Mouse (Mus musculus) limb, embryonic 10.5 days (tissue): ENCODE data around the gene Pard3. TPM values are rescaled to one million over a fixed set of nuclear protein-coding genes. Genes with fewer than 3 reads are reported as not detected.

Source experiments
- DNase-seq: peaks from one replicate; pipeline ENCODE4 v3.0.0-alpha.2; 2017; ENCODE audit warnings: low spot score
- H3K27ac ChIP-seq: fragments of 300-500 bp; sonication (generic); 2 replicates; pipeline ENCODE4 v1.5.1; 2016; ENCODE audit warnings: mild to moderate bottlenecking
- H3K27me3 ChIP-seq: fragments of 300-500 bp; sonication (generic); 2 replicates; pipeline ENCODE4 v1.6.1; 2016; ENCODE audit warnings: low read depth, mild to moderate bottlenecking; ENCODE audit not compliant: poor library complexity, severe bottlenecking
- H3K36me3 ChIP-seq: fragments of 300-500 bp; sonication (generic); 2 replicates; pipeline ENCODE4 v1.6.1; 2016; ENCODE audit warnings: mild to moderate bottlenecking, moderate library complexity
- H3K4me1 ChIP-seq: fragments of 300-500 bp; sonication (generic); 2 replicates; pipeline ENCODE4 v1.6.1; 2016
- H3K4me3 ChIP-seq: fragments of 300-500 bp; sonication (generic); 2 replicates; pipeline ENCODE4 v1.5.1; 2016; ENCODE audit warnings: mild to moderate bottlenecking, moderate library complexity
- H3K9me3 ChIP-seq: fragments of 300-500 bp; sonication (generic); replicated peaks from 2 replicates; pipeline ENCODE4 v1.6.1; 2016; ENCODE audit warnings: mild to moderate bottlenecking
- WGBS: fragments of 180-500 bp; shearing (Covaris S2); methylation state at CpG from one replicate; pipeline ENCODE4 v1.1.7; 2016; 5-methylcytosine and 5-hydroxymethylcytosine counted together
- polyA plus RNA-seq: library from polyadenylated mRNA; unstranded; fragments of >200 nt; fragmentation: Nextera tagmentation; extraction: Ambion mirVana; gene quantifications from 2 replicates; pipeline ENCODE4 v1.2.1, GENCODE M21; 2016

Gene Pard3
- polyA plus RNA-seq, 1 experiment from 2014 or later, result 34.8 TPM

- no peak overlapping the region for H3K4me3 ChIP-seq
- 38% methylated on average over 5 of the region's 5 CpGs for WGBS
- H3K4me1 ChIP-seq, result peaks cover 46% of the 10 kb centered on the region
- peak overlapping the region; percentile 58 for H3K27ac ChIP-seq
- no peaks in the 10 kb centered on the region for H3K27me3 ChIP-seq
- no peaks in the 10 kb centered on the region for H3K9me3 ChIP-seq
- DNase-seq, result no peak
- H3K36me3 ChIP-seq, result peaks cover 9% of the 10 kb centered on the region; the same call in 1 of the 2 replicates
These were observed 262.1 kb downstream of the Pard3 start for GRCm38 (mm10) chr8:127325749-127326148.

DNA sequence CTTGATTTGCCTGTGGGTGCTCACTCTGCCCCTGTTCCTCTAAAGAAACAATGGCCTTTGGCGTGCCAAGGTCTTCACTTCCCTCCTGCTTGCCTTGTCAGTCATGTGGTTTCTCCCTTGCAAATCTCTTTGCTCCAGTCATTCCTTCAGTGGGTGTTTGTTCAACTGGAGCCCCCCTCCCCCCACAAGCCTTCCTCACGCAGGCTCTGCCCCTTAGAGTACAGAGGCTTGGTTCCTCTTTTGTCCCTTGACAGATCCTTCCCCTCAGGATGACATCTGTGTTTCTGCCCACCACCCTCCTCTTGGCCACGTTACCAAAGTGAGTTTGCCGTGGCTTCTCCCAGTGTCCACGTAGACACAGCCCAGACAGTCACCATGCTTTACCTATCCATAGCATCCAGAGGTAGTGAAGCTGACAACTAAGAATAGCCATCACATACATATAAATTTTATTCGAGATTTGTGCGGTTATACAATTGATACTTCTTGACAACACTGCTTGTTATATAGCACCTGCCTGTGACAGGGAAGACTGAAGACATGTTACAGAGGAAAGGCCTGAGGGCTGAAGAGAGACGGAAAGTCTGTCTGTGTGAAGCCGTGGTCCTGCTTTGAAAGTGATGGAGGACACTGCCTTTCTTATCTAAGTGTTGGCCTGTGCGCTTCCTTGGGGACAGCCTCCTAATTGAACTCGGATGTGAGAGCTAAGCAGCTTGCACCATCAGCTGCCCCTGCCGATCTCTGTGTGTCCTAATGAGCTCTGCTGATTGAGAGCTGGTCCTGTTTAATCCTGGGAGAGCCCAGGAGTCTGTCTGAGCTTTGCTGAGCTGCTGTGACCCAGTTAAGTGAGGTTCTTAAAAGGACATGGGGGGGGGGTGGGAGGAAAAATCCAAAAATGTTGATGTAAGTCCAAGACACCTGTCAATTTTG lies 266.8 kb downstream of the Pard3 start:
- H3K27ac ChIP-seq, result peak overlapping the region; percentile 26; the same call in 1 of the 2 replicates
- no peaks in the 10 kb centered on the region for H3K36me3 ChIP-seq
- no peak for DNase-seq
- 50% methylated on average over 12 of the region's 12 CpGs for WGBS
- no peaks in the 10 kb centered on the region for H3K9me3 ChIP-seq
- H3K27me3 ChIP-seq, result no peaks in the 10 kb centered on the region
- no peak overlapping the region for H3K4me3 ChIP-seq
- H3K4me1 ChIP-seq, result peaks cover 40% of the 10 kb centered on the region

DNA sequence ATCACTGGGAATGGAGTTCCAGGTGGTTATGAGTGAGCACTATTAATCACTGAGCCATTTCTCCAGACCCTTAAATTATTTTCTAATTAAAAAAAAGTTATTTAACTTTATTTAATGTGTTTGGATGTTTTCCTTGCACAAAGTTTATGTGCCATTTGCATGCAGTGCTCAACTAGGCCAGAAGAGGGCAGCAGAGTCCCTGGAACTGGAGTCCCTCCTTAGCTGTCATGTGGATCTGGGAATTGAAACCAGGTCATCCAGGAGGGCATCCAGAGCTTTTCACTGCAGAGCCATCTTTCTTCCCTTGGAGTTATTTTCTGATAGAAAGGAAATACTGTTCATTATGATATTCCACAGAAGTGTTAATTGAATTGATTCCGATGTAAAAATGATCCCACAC lies 268.1 kb downstream of the Pard3 start:
- Histone ChIP-seq H3K9me3 (no peaks in the 10 kb centered on the region), H3K4me3 (no peak overlapping the region), H3K36me3 (no peaks in the 10 kb centered on the region), H3K4me1 (peaks cover 28% of the 10 kb centered on the region), H3K27me3 (no peaks in the 10 kb centered on the region), H3K27ac (no peak overlapping the region)
- WGBS, result 97% methylated on average over 1 of the region's 1 CpGs
- peak; percentile 73 for DNase-seq

- no peak for DNase-seq
- no peaks in the 10 kb centered on the region for H3K27me3 ChIP-seq
- peaks cover 7% of the 10 kb centered on the region; the same call in 1 of the 2 replicates for H3K36me3 ChIP-seq
- 98% methylated on average over 1 of the region's 1 CpGs for WGBS
- no peak overlapping the region for H3K4me3 ChIP-seq
- H3K9me3 ChIP-seq, result no peaks in the 10 kb centered on the region
- H3K27ac ChIP-seq, result no peak overlapping the region
- H3K4me1 ChIP-seq, result peaks cover 14% of the 10 kb centered on the region
These were observed 271.5 kb downstream of the Pard3 start for GRCm38 (mm10) chr8:127335216-127335615.

DNA sequence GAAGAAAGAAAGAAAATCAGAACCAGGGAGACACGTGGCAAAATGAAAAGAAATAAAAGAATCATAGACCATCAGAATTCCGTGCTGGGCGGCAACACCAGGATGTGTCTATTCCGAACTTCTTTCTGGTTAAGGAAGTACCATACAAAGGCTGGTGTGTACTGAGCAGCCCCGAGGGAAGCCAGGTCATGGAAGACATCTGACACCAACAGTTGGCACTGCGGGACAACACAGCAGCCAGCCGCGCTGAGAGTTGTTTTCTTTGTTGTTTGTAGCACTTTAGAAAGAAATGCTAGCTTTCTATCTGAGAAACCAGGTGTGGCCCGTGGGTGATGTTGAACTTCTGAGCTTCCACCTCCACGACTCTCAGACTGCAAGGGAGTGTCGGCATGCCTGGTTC lies 274.5 kb downstream of the Pard3 start:
- H3K36me3 ChIP-seq, result peaks cover 7% of the 10 kb centered on the region; the same call in 1 of the 2 replicates
- H3K27me3 ChIP-seq, result no peaks in the 10 kb centered on the region
- H3K4me1 ChIP-seq, result peaks cover 5% of the 10 kb centered on the region; the same call in 1 of the 2 replicates
- no peaks in the 10 kb centered on the region for H3K9me3 ChIP-seq
- WGBS, result 91% methylated on average over 11 of the region's 11 CpGs
- H3K4me3 ChIP-seq, result no peak overlapping the region
- no peak overlapping the region for H3K27ac ChIP-seq
- DNase-seq, result no peak

GRCm38 (mm10) chr8:127341046-127341445 lies 277.4 kb downstream of the Pard3 start:
- H3K4me1 ChIP-seq, result no peaks in the 10 kb centered on the region
- no peak for DNase-seq
- H3K27ac ChIP-seq, result no peak overlapping the region
- no peaks in the 10 kb centered on the region for H3K9me3 ChIP-seq
- WGBS, result 88% methylated on average over 7 of the region's 7 CpGs
- no peaks in the 10 kb centered on the region for H3K27me3 ChIP-seq
- H3K4me3 ChIP-seq, result no peak overlapping the region
- H3K36me3 ChIP-seq, result peaks cover 7% of the 10 kb centered on the region; the same call in 1 of the 2 replicates

- WGBS, result 70% methylated on average over 2 of the region's 2 CpGs
- H3K9me3 ChIP-seq, result no peaks in the 10 kb centered on the region
- DNase-seq, result no peak
- no peak overlapping the region for H3K4me3 ChIP-seq
- H3K4me1 ChIP-seq, result no peaks in the 10 kb centered on the region
- no peak overlapping the region for H3K27ac ChIP-seq
- peaks cover 7% of the 10 kb centered on the region; the same call in 1 of the 2 replicates for H3K36me3 ChIP-seq
- H3K27me3 ChIP-seq, result no peaks in the 10 kb centered on the region
These were observed 279.4 kb downstream of the Pard3 start for GRCm38 (mm10) chr8:127343115-127343514.

- no peak for DNase-seq
These were observed 280.7 kb downstream of the Pard3 start for GRCm38 (mm10) chr8:127344421-127344820.

GRCm38 (mm10) chr8:127345912-127346423 lies 282.3 kb downstream of the Pard3 start:
- WGBS, result 94% methylated on average over 1 of the region's 1 CpGs
- Histone ChIP-seq H3K9me3 (no peaks in the 10 kb centered on the region), H3K4me3 (no peak overlapping the region), H3K27me3 (no peaks in the 10 kb centered on the region), H3K27ac (no peak overlapping the region), H3K4me1 (no peaks in the 10 kb centered on the region), H3K36me3 (no peaks in the 10 kb centered on the region)
- DNase-seq, result no peak

More at GRCm38 (mm10) chr8:127344421-127344820, 280.7 kb downstream of the Pard3 start:
- 85% methylated on average over 3 of the region's 3 CpGs for WGBS
- H3K4me1 ChIP-seq, result no peaks in the 10 kb centered on the region
- H3K27me3 ChIP-seq, result no peaks in the 10 kb centered on the region
- H3K27ac ChIP-seq, result no peak overlapping the region
- H3K36me3 ChIP-seq, result no peaks in the 10 kb centered on the region
- H3K4me3 ChIP-seq, result no peak overlapping the region
- no peaks in the 10 kb centered on the region for H3K9me3 ChIP-seq

- Histone ChIP-seq H3K27me3 (no peaks in the 10 kb centered on the region), H3K4me1 (no peaks in the 10 kb centered on the region), H3K4me3 (no peak overlapping the region), H3K9me3 (no peaks in the 10 kb centered on the region), H3K36me3 (no peaks in the 10 kb centered on the region), H3K27ac (no peak overlapping the region)
- WGBS, result 94% methylated on average over 2 of the region's 2 CpGs
- no peak for DNase-seq
These were observed 284.3 kb downstream of the Pard3 start for GRCm38 (mm10) chr8:127347890-127348495.

DNA sequence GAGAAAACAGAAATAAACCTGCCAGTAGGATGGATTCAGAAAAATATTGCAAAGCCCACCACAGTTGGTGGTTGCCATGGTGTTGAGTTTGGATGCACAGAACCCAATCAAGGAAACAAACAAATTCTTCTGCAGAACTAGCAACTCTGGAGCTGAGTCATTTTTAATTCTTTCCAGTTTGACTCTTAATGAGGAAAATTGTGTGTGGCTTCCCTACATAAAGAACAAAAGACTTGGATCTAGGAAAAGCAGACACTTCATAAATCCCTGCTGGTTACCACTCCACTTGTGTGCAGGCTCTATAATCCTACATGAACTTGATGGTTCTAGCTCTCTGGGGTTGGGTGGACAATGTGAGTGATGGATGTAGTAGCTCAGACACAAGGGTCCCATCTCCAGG lies 298.1 kb downstream of the Pard3 start:
- no peaks in the 10 kb centered on the region for H3K4me1 ChIP-seq
- no peaks in the 10 kb centered on the region for H3K9me3 ChIP-seq
- no peak for DNase-seq
- H3K36me3 ChIP-seq, result peaks cover 21% of the 10 kb centered on the region
- H3K27ac ChIP-seq, result no peak overlapping the region
- H3K4me3 ChIP-seq, result no peak overlapping the region
- H3K27me3 ChIP-seq, result no peaks in the 10 kb centered on the region

DNA sequence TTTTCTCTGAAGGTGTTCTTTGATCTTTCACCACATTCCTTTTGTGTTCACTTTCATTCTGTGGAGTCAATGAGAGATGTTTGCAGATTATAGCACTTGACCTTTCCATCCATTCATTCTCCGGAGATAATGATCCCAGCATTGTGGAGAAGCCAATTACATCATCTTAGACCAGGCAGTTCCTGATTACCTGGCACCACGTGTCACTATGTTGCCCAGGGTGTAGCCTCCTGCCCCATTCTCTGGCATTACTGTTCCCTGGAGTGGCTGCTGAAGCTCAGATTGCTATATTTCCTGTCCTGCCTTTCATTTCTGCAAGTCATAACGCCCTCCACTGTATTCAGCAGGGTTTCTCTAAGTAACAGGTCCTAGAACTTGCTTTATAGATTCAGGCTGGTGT lies 304.7 kb downstream of the Pard3 start:
- Histone ChIP-seq H3K27me3 (no peaks in the 10 kb centered on the region), H3K27ac (no peak overlapping the region), H3K9me3 (no peaks in the 10 kb centered on the region), H3K36me3 (peaks cover 38% of the 10 kb centered on the region), H3K4me1 (no peaks in the 10 kb centered on the region), H3K4me3 (no peak overlapping the region)
- no peak for DNase-seq
- 77% methylated on average over 3 of the region's 3 CpGs for WGBS
